Mouse (Mus musculus) midbrain, postnatal 0 days (tissue): ENCODE results near the gene Atp5j. TPM values are rescaled to one million over a fixed set of nuclear protein-coding genes. Genes with fewer than 3 reads are reported as not detected.
A peak's percentile ranks its signal among the peaks of the same experiment; 100 is the strongest.

Experiments used
- ATAC-seq: fragments of 200-750 bp; cut with Nextera tagmentation; 2 replicates; pipeline ENCODE4 v1.8.0; 2017; ENCODE audit warnings: moderate number of reproducible peaks, mild to moderate bottlenecking, moderate TSS enrichment, moderate library complexity; ENCODE audit not compliant: low FRiP score
- DNase-seq: peaks from one replicate; pipeline ENCODE4 v3.0.0-alpha.2; 2015; ENCODE audit warnings: low spot score
- H3K27ac ChIP-seq: fragments of 300-500 bp; sonication (generic); 2 replicates; pipeline ENCODE4 v1.5.1; 2014; ENCODE audit warnings: low read depth, mild to moderate bottlenecking, low read length, mixed read lengths
- H3K27me3 ChIP-seq: fragments of 300-500 bp; sonication (generic); 2 replicates; pipeline ENCODE4 v1.6.1; 2014; ENCODE audit warnings: low read length, control low read depth, mixed read lengths; ENCODE audit not compliant: insufficient read depth
- H3K36me3 ChIP-seq: fragments of 300-500 bp; sonication (generic); 2 replicates; pipeline ENCODE4 v1.6.1; 2014; ENCODE audit warnings: low read length, control low read depth, mixed read lengths; ENCODE audit not compliant: insufficient read depth
- H3K4me1 ChIP-seq: fragments of 300-500 bp; sonication (generic); 2 replicates; pipeline ENCODE4 v1.6.1; 2014; ENCODE audit warnings: mild to moderate bottlenecking, control low read depth, antibody characterized with exemption, low read length, mixed read lengths; ENCODE audit not compliant: insufficient read depth
- H3K4me2 ChIP-seq: fragments of 300-500 bp; sonication (generic); 2 replicates; pipeline ENCODE4 v1.6.1; 2014; ENCODE audit warnings: low read depth, mild to moderate bottlenecking, low read length, mixed read lengths; ENCODE audit not compliant: poor library complexity, severe bottlenecking
- H3K4me3 ChIP-seq: fragments of 300-500 bp; sonication (generic); 2 replicates; pipeline ENCODE4 v1.5.1; 2014; ENCODE audit warnings: low read depth, mild to moderate bottlenecking, low read length, moderate library complexity
- H3K9ac ChIP-seq: fragments of 300-500 bp; sonication (generic); replicated peaks from 2 replicates; pipeline ENCODE4 v1.6.1; 2014; ENCODE audit warnings: mild to moderate bottlenecking, low read length, moderate library complexity, mixed read lengths; ENCODE audit not compliant: poor library complexity, severe bottlenecking
- H3K9me3 ChIP-seq: fragments of 300-500 bp; sonication (generic); 2 replicates; pipeline ENCODE4 v1.6.1; 2016; ENCODE audit warnings: low read length, control low read depth
- CTCF ChIP-seq: IDR thresholded peaks from 2 replicates; pipeline ENCODE4 v1.5.1; 2016; ENCODE audit warnings: antibody characterized with exemption, mild to moderate bottlenecking
- WGBS: fragments of 180-500 bp; shearing (Covaris S2); extraction: QIAGEN DNeasy Blood & Tissue Kit; methylation state at CpG from one replicate; pipeline ENCODE4 v1.1.7; 2014; 5-methylcytosine and 5-hydroxymethylcytosine counted together
- polyA plus RNA-seq: library from polyadenylated mRNA; unstranded; fragments of >200 nt; fragmentation: Nextera tagmentation; extraction: Ambion mirVana; gene quantifications from 2 replicates; pipeline ENCODE4 v1.2.1, GENCODE M21; 2015
- total RNA-seq: library from RNA; depleted of rRNA; stranded (reverse); fragments of >200 nt; gene quantifications from 2 replicates; pipeline ENCODE4 v1.2.3, GENCODE M21; 2014

Gene Atp5j
- total and polyA plus RNA-seq, 2 experiments from 2014 or later: 124 to 880 TPM

DNA sequence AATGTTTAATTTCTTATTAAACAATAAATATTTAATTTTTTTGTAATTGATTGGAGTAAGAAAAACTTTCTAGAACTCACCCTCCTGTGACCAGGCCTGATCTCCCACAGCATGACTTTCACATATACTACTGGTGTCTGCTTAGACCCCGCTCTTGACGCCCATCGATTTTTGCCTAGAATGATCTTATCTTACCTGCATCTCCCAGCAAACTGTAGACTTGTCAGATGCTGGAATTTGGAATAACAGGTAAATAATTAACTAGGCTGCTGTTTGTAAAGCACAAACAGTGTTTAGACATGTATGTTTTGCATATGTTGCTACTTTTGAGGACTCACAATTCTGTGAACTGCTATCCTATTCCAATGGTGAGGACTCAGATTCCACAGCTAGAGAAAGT is 29.2 kb downstream of the Atp5j start:
- Histone ChIP-seq H3K9ac (no peak overlapping the region), H3K36me3 (no peaks in the 10 kb centered on the region), H3K9me3 (no peaks in the 10 kb centered on the region), H3K4me3 (no peak overlapping the region), H3K27me3 (no peaks in the 10 kb centered on the region), H3K4me2 (no peak overlapping the region), H3K4me1 (no peaks in the 10 kb centered on the region), H3K27ac (no peak overlapping the region)
- no peak for TF ChIP-seq CTCF
- DNase-seq (no peak), ATAC-seq (no peak)
- 100% methylated on average over 3 of the region's 3 CpGs for WGBS

GRCm38 (mm10) chr16:84804866-84805265 is 30.6 kb downstream of the Atp5j start:
- WGBS: 94% methylated on average over 5 of the region's 5 CpGs
- Histone ChIP-seq H3K9me3 (no peaks in the 10 kb centered on the region), H3K9ac (no peak overlapping the region), H3K4me2 (no peak overlapping the region), H3K27me3 (no peaks in the 10 kb centered on the region), H3K4me1 (no peaks in the 10 kb centered on the region), H3K36me3 (no peaks in the 10 kb centered on the region), H3K27ac (no peak overlapping the region), H3K4me3 (no peak overlapping the region)
- DNase-seq: no peak
- ATAC-seq: no peak
- no peak for TF ChIP-seq CTCF

- Histone ChIP-seq H3K4me2 (no peak overlapping the region), H3K4me1 (no peaks in the 10 kb centered on the region), H3K9me3 (no peaks in the 10 kb centered on the region), H3K9ac (no peak overlapping the region), H3K36me3 (no peaks in the 10 kb centered on the region), H3K27me3 (no peaks in the 10 kb centered on the region), H3K4me3 (no peak overlapping the region), H3K27ac (no peak overlapping the region)
- 75% methylated on average over 6 of the region's 6 CpGs for WGBS
- ATAC-seq (no peak), DNase-seq (no peak)
- TF ChIP-seq CTCF: no peak
Measured at GRCm38 (mm10) chr16:84802217-84802616, 33.2 kb downstream of the Atp5j start.

- Histone ChIP-seq H3K4me1 (no peaks in the 10 kb centered on the region), H3K4me2 (no peak overlapping the region), H3K9ac (no peak overlapping the region), H3K27me3 (no peaks in the 10 kb centered on the region), H3K4me3 (no peak overlapping the region), H3K36me3 (no peaks in the 10 kb centered on the region), H3K27ac (no peak overlapping the region), H3K9me3 (no peaks in the 10 kb centered on the region)
- TF ChIP-seq CTCF: no peak
- WGBS: 91% methylated on average over 1 of the region's 2 CpGs
- ATAC-seq: no peak
- no peak for DNase-seq
Measured at GRCm38 (mm10) chr16:84800038-84800437, 35.4 kb downstream of the Atp5j start.

GRCm38 (mm10) chr16:84796678-84797077 is 38.7 kb downstream of the Atp5j start:
- ATAC-seq: no peak
- H3K27ac ChIP-seq: no peak overlapping the region
- no peaks in the 10 kb centered on the region for H3K27me3 ChIP-seq
- no peaks in the 10 kb centered on the region for H3K4me1 ChIP-seq
- no peaks in the 10 kb centered on the region for H3K9me3 ChIP-seq
- no peak overlapping the region for H3K9ac ChIP-seq
- H3K4me2 ChIP-seq: no peak overlapping the region
- DNase-seq: no peak
- no peak for TF ChIP-seq CTCF
- WGBS: 73% methylated on average over 9 of the region's 9 CpGs
- H3K36me3 ChIP-seq: no peaks in the 10 kb centered on the region
- H3K4me3 ChIP-seq: no peak overlapping the region

GRCm38 (mm10) chr16:84795337-84795736 is 40.1 kb downstream of the Atp5j start:
- H3K9ac ChIP-seq: no peak overlapping the region
- H3K36me3 ChIP-seq: no peaks in the 10 kb centered on the region
- 0 out of 2 replicates have a peak, but pooled peaks have one; percentile 14 for TF ChIP-seq CTCF
- 77% methylated on average over 3 of the region's 3 CpGs for WGBS
- H3K9me3 ChIP-seq: no peaks in the 10 kb centered on the region
- H3K4me3 ChIP-seq: no peak overlapping the region
- H3K27me3 ChIP-seq: no peaks in the 10 kb centered on the region
- H3K27ac ChIP-seq: no peak overlapping the region
- H3K4me1 ChIP-seq: no peaks in the 10 kb centered on the region
- H3K4me2 ChIP-seq: no peak overlapping the region
- ATAC-seq: no peak
- no peak for DNase-seq
